Mouse (Mus musculus) left cerebral cortex, postnatal 4 days (tissue): ENCODE results near the gene Ccdc182. TPM values are rescaled to one million over a fixed set of nuclear protein-coding genes. Genes with fewer than 3 reads are reported as not detected.

ENCODE experiments used
- DNase-seq: peaks from one replicate; pipeline ENCODE4 v3.0.0-alpha.2; 2022
- intact Hi-C: fragments of 180-260 bp; cut with DNase I; formaldehyde crosslinking; loops from one replicate; pipeline ENCODE4 v1.15.1; 2025
- total RNA-seq, 2 experiments: library from RNA; stranded (reverse); gene quantifications; 2 replicates each; pipeline ENCODE4 v1.2.3; 2021

The Ccdc182 gene
- total RNA-seq, 2 experiments from 2014 or later, result not detected

DNA sequence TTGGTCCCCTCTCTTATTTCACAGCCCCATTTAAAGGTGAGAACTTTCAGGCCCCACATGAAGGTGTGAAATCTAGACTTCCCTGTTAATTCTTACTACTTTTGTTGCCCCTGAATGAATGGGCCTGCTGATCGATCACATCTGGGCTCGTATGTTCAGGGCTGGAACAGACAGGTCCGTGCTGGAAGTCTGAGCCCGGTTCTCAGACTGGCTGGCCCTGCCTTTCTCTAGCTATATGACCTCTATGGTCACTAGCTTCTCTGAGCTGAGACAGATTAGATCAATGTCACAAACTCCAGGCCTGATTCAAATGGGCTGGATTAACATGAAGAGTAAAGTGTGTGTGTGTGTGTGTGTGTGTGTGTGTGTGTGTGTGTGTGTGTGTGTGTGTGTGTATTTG is 14.9 kb upstream of the Ccdc182 start:
- no peak for DNase-seq
- intact Hi-C loops, result no loop called here

DNA sequence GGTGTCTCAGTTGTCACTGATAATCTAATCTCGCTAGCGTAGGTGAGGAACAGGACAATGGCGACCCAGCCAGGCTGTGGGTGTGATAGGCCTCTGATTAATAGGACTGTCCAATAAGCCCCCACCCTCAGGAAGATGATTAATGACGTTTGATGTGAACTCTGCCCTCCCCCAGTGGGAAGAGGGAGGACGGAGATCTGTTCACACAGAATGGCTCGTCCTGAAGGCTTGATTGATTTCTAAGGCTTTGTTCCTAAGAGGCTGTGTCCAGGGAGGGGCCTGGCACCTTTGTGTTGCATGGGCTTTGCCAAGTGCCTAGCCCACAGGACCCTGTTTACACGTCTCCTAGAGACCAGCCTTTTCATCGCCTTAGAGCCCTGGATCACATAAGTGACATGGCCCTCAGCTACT is 13.4 kb upstream of the Ccdc182 start:
- no peak for DNase-seq
- intact Hi-C loops, result no loop called here

DNA sequence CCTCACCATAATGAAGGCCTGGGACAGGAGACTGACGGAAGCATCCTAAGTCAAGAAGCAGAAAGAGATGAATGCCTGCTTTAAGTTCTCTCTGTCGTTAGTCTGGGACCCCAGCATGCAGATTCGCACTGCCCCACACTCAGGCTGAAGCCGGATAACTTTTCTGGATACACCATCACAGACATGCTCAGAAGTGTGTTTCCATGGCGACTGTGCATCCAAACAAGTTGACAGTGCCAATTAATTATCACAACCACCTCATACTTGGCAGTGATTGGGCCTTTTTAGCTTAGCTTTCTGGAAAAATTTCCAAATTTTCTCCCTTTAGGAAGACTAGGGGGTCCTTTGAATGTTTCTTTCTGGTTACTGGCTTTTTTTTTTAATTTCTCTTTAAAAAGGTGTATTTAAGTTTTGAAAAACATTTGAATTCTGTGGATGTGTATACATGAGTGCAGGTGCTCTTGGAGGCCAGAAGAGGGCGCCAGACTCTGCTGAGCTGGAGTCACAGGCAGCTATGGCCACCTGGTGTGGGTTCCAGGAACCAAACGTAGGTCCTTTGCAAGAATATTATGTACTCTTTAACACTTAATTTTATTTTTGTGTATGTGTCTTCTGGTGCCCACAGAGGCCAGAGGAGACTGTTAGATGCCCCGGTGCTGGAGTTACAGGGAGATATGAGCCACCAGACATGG is 12.3 kb upstream of the Ccdc182 start:
- DNase-seq, result no peak
- intact Hi-C loops, result no loop called here

DNA sequence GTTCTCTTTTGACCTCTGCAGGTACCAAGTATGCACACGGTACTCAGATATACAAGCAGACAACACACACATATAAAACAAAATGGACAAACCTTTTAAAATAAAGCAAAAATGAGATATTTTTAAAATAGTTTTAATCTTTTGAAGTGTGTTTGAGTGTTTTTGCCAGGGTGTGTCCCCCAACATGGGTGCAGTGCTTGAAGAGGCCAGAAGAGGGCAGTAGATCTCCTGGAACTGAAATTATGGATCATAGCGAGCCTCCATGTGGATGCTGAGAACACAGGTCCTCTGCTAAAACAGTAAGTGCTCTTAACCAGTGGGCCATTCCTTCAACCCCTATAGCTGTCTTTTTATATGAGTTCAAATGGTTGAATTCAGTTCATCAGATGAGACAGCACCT is 11.3 kb upstream of the Ccdc182 start:
- no peak for DNase-seq
- intact Hi-C loops, result no loop called here

DNA sequence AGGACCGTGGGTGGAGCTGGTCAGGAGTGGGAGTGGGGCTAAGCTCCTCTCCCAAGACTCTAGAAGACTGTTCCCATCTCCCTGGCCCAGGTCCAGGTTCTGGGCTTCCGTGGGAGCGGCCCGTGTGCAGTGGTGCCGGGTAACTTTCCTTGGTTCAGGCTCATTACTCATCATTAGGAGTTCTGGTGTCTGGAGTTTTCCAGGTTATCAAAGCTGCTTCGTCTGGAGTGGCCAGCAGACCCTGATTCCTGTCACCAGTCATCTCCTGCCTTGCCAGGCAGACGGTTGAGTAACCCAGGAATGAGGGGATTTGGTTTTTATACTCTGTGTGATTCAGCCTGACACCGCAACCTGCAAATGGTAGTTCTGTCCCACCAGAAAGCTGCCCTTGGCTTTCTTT is 7.8 kb upstream of the Ccdc182 start:
- no peak for DNase-seq
- intact Hi-C loops, result no loop called here

DNA sequence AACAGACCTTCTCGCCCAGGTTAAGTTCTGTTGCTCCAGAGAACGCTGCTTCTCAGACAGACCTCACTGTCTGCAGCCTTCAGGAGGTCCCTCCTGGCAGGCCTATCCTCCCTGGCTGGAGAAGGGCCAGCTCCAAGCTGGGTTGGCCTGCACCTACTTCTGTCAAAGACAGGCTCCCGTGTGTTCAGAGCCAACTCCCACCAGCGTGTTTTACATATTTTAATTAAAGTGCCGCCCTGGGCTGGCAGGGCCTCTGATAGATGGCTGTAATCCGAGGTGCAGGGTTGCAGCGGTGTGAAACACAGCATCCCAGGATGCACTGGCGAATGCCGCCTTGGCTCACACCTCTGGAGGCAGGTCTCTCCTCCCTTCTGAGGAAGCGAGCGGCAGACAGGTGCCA is 5.5 kb upstream of the Ccdc182 start:
- DNase-seq, result peak; percentile 93
- intact Hi-C loops, result no loop called here

DNA sequence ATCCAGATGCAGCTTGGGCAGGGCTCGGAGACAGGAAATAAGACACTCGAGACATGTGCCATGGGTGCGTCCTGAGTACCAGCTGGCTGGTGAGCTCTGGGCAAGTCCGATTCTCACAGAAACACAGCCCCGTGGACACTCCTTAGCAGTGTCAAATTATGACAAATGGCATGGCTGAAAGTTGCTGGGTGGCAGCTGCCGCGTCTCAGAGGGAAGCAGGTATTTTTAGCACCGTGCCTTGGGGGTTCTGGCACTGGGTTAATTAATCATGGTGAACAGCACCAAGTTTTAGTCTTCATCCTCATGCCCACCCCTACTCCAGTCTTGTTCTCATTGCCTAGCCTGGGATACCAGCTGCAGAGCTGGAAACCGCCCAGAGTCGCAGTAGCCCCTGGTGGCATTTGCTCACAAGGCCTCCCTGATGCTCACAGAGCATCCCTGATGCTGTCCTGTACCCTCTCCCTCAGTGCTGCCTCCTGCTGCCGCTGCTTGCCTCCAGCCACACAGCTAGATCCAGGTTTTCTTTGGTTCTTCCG is 5.0 kb upstream of the Ccdc182 start:
- intact Hi-C loops, result no loop called here
- DNase-seq, result peak; percentile 92

DNA sequence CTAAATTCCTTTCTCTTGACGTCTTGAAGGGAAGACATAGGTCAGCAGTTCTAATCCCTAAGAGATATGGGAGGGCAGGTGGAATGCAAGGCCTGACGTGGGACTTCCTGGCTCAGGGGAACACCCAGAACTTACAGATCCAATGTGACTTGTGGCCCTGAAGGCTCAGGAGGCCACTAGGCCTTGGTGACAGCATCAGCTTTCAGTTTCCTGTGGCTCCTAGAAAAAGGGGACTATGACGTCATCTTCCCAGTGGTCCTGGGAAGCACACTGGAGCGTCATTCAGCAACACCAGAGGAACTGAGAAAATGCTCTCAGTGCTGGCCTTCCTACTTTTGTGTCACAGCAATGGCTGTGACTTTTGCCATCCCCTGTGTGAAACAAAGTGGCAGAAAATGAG is 2.6 kb upstream of the Ccdc182 start:
- intact Hi-C loops, result loop anchor here (10.0 kb wide), 2 partner anchors 434 to 534 kb away; no protein-coding TSS in a partner anchor
- DNase-seq, result no peak

DNA sequence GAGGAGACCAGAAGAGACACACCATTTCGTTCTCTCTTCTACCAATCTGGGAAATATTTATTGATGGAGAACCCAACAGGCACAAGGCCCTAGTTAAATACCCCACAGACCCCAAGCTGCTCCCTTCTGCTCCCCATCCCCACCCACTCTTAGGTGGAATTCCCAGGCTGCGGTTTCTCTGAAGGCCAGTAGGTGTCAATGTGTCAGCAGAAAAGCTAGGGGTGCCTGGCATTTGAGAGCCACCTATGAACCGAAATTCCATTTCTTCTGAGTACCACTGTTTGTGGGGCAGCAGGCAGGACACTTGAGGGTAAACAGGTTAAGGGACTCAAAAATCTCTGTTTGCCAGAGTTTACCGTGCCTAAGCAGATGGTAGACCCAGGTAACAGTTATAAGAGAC is 2.2 kb upstream of the Ccdc182 start:
- DNase-seq, result peak; percentile 52
- intact Hi-C loops, result loop anchor here (10.0 kb wide), 2 partner anchors 433 to 533 kb away; no protein-coding TSS in a partner anchor

DNA sequence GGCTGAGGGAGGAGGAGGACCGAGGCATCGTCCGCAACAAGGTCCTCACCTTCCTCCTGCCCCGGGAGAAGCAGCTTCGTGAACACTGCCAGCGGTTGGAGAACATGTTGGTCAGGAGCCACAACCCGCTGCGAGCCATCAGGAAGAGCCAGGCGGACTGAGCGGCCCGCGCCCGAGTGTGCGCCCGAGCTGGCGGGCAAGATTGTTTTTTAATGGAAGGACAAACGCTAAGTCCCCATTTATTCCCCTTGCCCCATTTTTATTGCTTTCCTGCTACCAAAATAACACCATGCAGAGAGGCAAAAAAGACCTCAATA is 494 bp downstream of the Ccdc182 start:
- intact Hi-C loops, result loop anchor here (10.0 kb wide), 2 partner anchors 430 to 530 kb away; no protein-coding TSS in a partner anchor
- peak; percentile 67 for DNase-seq

DNA sequence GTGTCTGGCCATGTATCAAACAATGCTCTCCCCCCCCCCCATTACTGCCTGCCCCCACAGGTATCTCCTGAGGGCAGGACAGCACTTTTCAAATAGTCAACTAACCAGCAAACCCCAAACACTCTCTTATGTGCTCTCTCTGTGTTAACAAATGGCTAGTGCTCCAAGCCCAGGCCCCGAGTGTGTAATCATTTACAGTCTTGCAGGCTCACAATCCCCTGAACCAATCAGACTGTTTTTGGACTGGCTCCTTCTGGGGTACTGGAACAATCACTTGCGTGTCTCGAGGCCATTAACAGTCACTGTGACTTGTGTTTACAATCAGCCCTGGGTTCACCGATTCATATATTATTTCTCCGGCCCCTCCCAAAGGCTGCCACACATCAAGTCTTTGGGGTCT is 1.4 kb downstream of the Ccdc182 start:
- DNase-seq, result no peak
- intact Hi-C loops, result loop anchor here (10.0 kb wide), 2 partner anchors 430 to 530 kb away; no protein-coding TSS in a partner anchor

DNA sequence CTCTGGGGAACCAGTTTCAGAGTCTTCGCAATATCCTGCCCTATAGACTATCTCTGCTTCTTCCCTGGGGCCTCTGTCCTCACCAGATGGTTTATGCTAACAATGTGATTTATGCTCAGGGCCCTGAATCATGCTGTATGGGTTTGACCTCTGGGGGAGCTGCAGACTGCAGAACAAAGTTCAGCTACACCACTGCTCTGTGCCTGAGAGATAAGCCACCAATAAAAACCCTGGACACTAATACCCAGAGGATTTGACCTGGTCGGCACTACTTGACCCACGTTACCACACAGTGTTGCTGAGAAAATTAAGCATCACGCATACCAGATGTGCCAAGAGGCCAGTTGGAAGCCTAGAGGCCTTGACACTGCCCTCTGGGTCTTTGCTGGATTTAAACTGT is 3.7 kb downstream of the Ccdc182 start:
- intact Hi-C loops, result loop anchor here (10.0 kb wide), 2 partner anchors 427 to 527 kb away; no protein-coding TSS in a partner anchor
- DNase-seq, result peak; percentile 41

DNA sequence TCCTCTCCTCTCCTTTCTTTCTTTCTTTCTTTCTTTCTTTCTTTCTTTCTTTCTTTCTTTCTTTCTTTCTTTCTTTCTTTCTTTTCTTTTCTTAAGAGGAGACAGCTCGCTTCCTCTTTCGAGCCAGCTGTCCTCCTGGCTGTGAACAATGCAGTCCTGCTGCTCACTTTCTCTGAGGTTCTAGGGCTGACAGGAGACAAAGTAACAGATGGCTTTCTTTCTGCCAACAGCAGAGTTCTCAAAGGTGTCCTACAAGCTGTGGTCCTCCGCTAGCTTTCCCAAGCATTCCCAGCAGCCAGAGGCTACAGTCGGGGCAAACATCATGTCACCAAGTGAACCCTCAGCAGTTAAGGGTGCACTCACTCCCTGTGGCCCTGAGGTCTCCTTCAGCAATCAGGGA is 5.5 kb downstream of the Ccdc182 start:
- intact Hi-C loops, result loop anchor here (10.0 kb wide), 2 partner anchors 425 to 525 kb away; no protein-coding TSS in a partner anchor

DNA sequence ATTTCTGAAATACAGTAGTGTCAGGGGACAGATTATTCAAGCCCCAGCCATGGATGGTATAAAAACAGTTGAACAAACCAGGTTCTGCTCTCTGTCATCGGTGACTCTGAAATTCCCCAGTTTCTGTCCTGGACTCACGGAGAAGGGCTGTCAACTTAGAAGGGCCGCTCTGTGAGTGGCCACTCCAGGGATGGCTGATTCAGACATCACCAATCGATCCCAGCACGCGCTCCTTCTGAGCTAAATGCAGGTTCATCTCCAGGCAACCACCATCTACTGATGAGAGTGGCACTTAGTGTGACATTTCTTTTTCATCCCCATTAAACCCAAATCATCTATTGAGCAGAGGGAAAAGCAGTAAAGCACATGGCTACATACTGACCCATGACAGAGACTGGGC is 7.8 kb downstream of the Ccdc182 start:
- intact Hi-C loops, result no loop called here
- DNase-seq, result peak; percentile 42

More for the DNA sequence above, 5.5 kb downstream of the Ccdc182 start:
- no peak for DNase-seq

DNA sequence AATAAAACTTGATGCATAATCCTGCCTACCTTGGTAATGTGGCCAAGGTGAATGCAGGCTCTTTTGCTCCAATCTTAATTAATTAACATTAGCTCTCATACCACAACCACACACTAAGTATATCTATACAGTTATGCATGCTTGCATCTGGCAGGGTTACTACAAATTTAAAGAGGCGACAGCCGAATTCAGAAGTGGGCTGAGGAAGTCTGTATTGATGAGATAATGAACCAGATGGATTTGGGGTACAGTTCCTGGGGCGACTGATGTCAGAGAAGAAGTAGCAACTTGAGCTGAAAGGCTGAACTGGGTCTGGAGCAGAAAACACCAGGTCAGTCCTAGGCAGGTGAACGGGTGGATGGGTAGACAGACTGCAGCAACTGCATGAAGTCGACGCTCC is 11.9 kb downstream of the Ccdc182 start:
- intact Hi-C loops, result no loop called here
- no peak for DNase-seq

DNA sequence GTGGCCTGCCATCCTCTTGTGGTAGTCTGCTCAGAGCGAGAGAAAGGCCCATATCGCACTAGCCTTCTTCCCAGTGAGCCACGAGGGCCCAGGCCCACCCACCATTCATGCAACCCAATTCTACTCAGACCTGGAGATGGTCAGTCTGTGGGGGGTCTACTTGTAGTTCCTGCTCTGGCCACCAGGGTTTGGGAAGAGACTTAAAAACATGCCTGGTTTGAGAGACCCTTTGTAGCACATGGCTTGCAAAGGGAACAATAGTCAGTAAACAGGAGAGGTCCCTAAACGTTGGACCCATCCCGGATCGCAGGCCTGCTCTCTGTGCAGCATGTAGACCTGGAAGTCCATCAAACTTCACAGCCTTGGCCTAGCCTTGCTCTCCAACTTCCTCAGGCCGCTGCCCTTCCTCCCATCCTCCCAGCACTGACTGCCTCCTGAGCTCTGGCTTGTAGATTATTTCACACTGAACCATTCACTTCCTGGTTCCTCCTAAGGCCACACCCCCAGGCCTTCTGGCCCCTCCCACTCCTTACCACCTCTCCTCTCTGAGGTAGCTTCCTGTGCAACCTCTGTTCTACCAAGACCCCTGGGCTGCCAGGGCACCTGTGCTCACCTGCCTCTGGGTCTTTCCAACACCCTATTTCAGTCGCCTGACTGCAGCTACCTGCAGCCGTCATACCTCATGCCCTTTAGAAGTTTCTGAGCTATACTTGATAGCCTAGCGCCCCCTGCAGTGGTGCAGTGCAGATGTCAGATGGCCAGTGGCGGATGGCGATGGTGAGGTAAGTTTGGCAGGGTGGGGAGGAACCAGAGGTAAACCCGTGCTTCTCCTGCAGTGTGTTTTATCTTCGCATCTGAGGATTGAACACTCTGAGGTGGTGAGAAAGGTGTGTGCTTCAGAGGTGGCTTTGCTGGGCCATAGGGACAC is 14.0 kb downstream of the Ccdc182 start:
- intact Hi-C loops, result no loop called here

DNA sequence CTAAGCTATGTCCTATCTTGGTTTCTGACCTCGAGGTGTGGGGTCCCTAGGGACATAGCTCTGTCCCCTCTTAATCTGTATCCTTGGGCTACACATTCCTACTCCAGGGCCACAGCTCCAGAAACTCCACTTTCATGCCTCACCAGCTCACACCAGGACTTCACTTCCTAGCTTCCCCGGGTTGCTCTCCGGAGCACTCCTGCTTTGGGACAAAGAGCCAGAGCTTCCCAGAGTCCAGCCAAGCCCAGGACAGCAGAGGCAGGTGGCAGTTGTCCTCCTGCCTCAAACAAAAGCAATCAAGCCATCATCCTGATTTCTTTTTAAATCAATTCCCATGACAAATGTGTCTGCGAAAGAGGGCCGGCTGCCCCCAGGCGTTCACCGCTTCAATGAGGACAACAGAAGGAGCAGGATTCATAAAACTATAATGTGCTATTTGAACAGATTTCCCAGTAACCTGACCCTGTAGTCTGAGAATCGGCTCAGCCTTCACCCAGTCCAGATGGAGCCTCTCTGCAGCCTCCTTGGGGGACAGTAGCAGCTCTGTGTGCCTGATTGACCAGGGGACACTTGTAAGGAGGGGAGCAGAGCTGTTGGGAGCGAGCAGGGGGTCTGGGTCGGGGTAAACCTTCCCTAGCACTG is 15.3 kb downstream of the Ccdc182 start:
- peak; percentile 62 for DNase-seq
- intact Hi-C loops, result no loop called here

More for the DNA sequence above, 14.0 kb downstream of the Ccdc182 start:
- no peak for DNase-seq

DNA sequence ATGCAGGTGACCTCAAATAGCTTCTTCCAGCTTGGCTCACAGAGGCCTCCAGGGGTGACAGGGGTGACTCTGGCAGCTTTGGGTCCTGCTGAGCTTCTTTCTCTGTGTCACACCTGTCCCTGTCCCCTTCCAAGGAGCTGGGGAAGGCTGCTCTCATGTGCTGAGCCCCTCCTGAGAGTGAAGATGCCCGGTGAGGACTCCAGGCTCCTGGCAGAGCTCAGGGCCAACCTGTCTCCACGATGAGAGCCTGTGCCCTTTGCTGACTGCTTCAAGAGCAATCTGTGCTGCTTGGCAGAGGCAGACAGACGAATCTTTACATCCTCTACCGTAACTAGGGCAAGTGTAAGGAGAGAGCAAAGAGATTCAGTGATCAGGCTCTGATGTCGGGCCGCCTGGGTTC is 16.9 kb downstream of the Ccdc182 start:
- intact Hi-C loops, result no loop called here
- peak; percentile 27 for DNase-seq

DNA sequence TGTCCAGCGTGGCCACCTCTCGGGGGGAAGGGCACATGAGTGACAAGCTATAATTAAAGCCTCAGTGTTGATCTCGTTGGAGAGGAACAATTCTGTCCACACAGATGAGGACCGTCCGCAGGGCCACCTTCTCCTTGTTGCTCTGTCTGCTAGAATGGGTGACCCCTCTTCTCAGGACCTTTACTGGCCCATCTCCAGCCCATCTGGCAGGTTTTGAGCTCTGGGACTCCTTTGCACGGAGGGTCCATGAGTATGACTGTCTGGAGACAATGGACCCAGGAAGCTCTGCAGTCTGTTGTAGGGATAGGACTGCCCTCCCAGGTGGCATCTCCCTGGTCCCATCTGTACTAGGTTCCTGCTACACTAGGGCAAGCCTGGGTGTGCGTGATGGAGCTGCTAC is 17.7 kb downstream of the Ccdc182 start:
- intact Hi-C loops, result no loop called here

DNA sequence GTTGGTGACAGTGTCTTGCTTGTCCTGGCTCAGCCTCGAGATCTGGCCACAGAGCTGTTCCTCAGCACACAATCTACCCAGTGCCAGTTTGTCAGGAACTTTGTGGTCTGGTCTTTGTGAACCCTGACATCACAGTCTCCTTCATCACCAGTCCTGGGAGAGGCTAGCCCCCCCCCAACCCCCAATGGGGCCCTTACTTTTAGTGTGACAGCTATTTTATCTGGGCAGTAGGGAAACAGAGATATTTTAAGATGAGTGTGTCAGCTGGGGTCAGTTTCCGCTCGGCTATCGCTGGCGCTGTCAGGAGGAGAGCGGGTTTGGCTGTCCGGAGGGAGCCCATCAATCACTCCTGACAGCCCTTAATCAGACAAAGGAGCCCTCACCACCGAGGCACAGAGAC is 19.7 kb downstream of the Ccdc182 start:
- DNase-seq, result no peak
- intact Hi-C loops, result no loop called here

More for the DNA sequence above, 17.7 kb downstream of the Ccdc182 start:
- peak; percentile 40 for DNase-seq

DNA sequence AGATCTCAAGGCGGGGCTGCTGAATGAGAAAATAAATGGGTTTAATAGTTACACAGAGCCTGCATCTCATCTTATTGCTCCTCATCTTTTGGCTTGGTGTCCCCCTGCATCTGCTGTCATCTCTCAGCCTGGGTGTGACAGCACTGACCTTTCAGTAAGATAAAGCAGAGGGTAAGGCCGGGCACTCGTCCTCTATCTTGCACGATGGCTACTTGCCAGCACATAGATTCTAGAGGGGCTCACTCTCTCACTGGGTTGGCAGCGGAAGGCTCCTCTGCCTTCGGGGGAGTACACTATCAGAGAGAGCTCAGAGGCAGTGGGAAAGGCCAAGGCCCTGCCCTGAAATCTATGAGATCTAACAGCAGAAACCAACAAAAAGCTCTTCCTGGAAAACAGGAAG is 20.6 kb downstream of the Ccdc182 start:
- intact Hi-C loops, result no loop called here
- DNase-seq, result no peak
